Mouse (Mus musculus) hindbrain, embryonic 13.5 days (tissue): ENCODE data around the gene Il15ra. TPM values are rescaled to one million over a fixed set of nuclear protein-coding genes. Genes with fewer than 3 reads are reported as not detected.
A peak's percentile ranks its signal among the peaks of the same experiment; 100 is the strongest.
"Not testable (repeated sequence)": the region's sequence is repeated elsewhere in the genome, so short reads cannot be mapped to it uniquely, and the experiment has no call there.

Source experiments
- ATAC-seq: fragments of 200-750 bp; cut with Nextera tagmentation; 2 replicates; pipeline ENCODE4 v1.8.0; 2017; ENCODE audit warnings: moderate TSS enrichment; ENCODE audit not compliant: low FRiP score
- H3K27ac ChIP-seq: fragments of 300-500 bp; sonication (generic); 2 replicates; pipeline ENCODE4 v1.5.1; 2015; ENCODE audit warnings: inconsistent platforms, mild to moderate bottlenecking, moderate library complexity
- H3K27me3 ChIP-seq: fragments of 300-500 bp; sonication (generic); 2 replicates; pipeline ENCODE4 v1.6.1; 2015; ENCODE audit warnings: mild to moderate bottlenecking, inconsistent platforms
- H3K36me3 ChIP-seq: fragments of 300-500 bp; sonication (generic); 2 replicates; pipeline ENCODE4 v1.6.1; 2015; ENCODE audit warnings: mild to moderate bottlenecking, inconsistent platforms
- H3K4me1 ChIP-seq: fragments of 300-500 bp; sonication (generic); replicated peaks from 2 replicates; pipeline ENCODE4 v1.6.1; 2015; ENCODE audit warnings: inconsistent platforms
- H3K4me2 ChIP-seq: fragments of 300-500 bp; sonication (generic); 2 replicates; pipeline ENCODE4 v1.6.1; 2015; ENCODE audit warnings: inconsistent platforms, mild to moderate bottlenecking, moderate library complexity
- H3K4me3 ChIP-seq: fragments of 300-500 bp; sonication (generic); 2 replicates; pipeline ENCODE4 v1.5.1; 2015; ENCODE audit warnings: mild to moderate bottlenecking, inconsistent platforms
- H3K9ac ChIP-seq: fragments of 300-500 bp; sonication (generic); 2 replicates; pipeline ENCODE4 v1.6.1; 2015; ENCODE audit warnings: mild to moderate bottlenecking, inconsistent platforms
- H3K9me3 ChIP-seq: fragments of 300-500 bp; sonication (generic); 2 replicates; pipeline ENCODE4 v1.6.1; 2016; ENCODE audit warnings: inconsistent platforms
- WGBS: fragments of 180-500 bp; shearing (Covaris S2); methylation state at CpG from one replicate; pipeline ENCODE4 v1.1.7; 2015; 5-methylcytosine and 5-hydroxymethylcytosine counted together
- polyA plus RNA-seq: library from polyadenylated mRNA; unstranded; fragments of >200 nt; fragmentation: Nextera tagmentation; extraction: Ambion mirVana; gene quantifications from 2 replicates; pipeline ENCODE4 v1.2.1, GENCODE M21; 2015

The Il15ra gene
- polyA plus RNA-seq, 1 experiment from 2014 or later: 0.82 TPM

GRCm38 (mm10) chr2:11686512-11686911 lies 18.6 kb upstream of the Il15ra start:
- ATAC-seq: no peak
- Histone ChIP-seq H3K36me3 (no peaks in the 10 kb centered on the region), H3K4me3 (no peak overlapping the region), H3K27ac (no peak overlapping the region), H3K4me2 (no peak overlapping the region), H3K27me3 (no peaks in the 10 kb centered on the region), H3K4me1 (no peaks in the 10 kb centered on the region), H3K9me3 (no peaks in the 10 kb centered on the region), H3K9ac (no peak overlapping the region)
- 83% methylated on average over 4 of the region's 4 CpGs for WGBS

- H3K9ac ChIP-seq: no peak overlapping the region
- 28% methylated on average over 3 of the region's 3 CpGs for WGBS
These were observed 17.7 kb upstream of the Il15ra start for GRCm38 (mm10) chr2:11687436-11687835.

GRCm38 (mm10) chr2:11690201-11690890 lies 14.7 kb upstream of the Il15ra start:
- no peaks in the 10 kb centered on the region for H3K4me1 ChIP-seq
- no peaks in the 10 kb centered on the region for H3K36me3 ChIP-seq
- 74% methylated on average over 8 of the region's 8 CpGs for WGBS
- no peak overlapping the region for H3K9ac ChIP-seq
- no peaks in the 10 kb centered on the region for H3K27me3 ChIP-seq
- H3K27ac ChIP-seq: no peak overlapping the region
- no peak for ATAC-seq
- no peak overlapping the region for H3K4me2 ChIP-seq
- H3K4me3 ChIP-seq: no peak overlapping the region
- no peaks in the 10 kb centered on the region for H3K9me3 ChIP-seq

More at GRCm38 (mm10) chr2:11687436-11687835, 17.7 kb upstream of the Il15ra start:
- no peak for ATAC-seq
- no peak overlapping the region for H3K27ac ChIP-seq
- no peaks in the 10 kb centered on the region for H3K36me3 ChIP-seq
- no peak overlapping the region for H3K4me3 ChIP-seq
- H3K9me3 ChIP-seq: no peaks in the 10 kb centered on the region
- no peak overlapping the region for H3K4me2 ChIP-seq
- no peaks in the 10 kb centered on the region for H3K4me1 ChIP-seq
- H3K27me3 ChIP-seq: no peaks in the 10 kb centered on the region

GRCm38 (mm10) chr2:11693352-11693751 lies 11.7 kb upstream of the Il15ra start:
- Histone ChIP-seq H3K27ac (no peak overlapping the region), H3K4me3 (no peak overlapping the region), H3K9me3 (no peaks in the 10 kb centered on the region), H3K4me1 (no peaks in the 10 kb centered on the region), H3K27me3 (no peaks in the 10 kb centered on the region), H3K4me2 (no peak overlapping the region), H3K36me3 (no peaks in the 10 kb centered on the region), H3K9ac (no peak overlapping the region)
- no peak for ATAC-seq
- 96% methylated on average over 4 of the region's 4 CpGs for WGBS

- H3K27ac ChIP-seq: no peak overlapping the region
- H3K9me3 ChIP-seq: no peaks in the 10 kb centered on the region
- no peaks in the 10 kb centered on the region for H3K27me3 ChIP-seq
- ATAC-seq: no peak
- H3K4me1 ChIP-seq: no peaks in the 10 kb centered on the region
- no peak overlapping the region for H3K9ac ChIP-seq
- no peaks in the 10 kb centered on the region for H3K36me3 ChIP-seq
- 73% methylated on average over 2 of the region's 2 CpGs for WGBS
- no peak overlapping the region for H3K4me2 ChIP-seq
- H3K4me3 ChIP-seq: no peak overlapping the region
These were observed 11.0 kb upstream of the Il15ra start for GRCm38 (mm10) chr2:11694104-11694503.

- no peak overlapping the region for H3K9ac ChIP-seq
- no peak overlapping the region for H3K4me2 ChIP-seq
- no peaks in the 10 kb centered on the region for H3K4me1 ChIP-seq
- H3K9me3 ChIP-seq: no peaks in the 10 kb centered on the region
- H3K36me3 ChIP-seq: no peaks in the 10 kb centered on the region
- ATAC-seq: no peak
- 70% methylated on average over 2 of the region's 2 CpGs for WGBS
- no peaks in the 10 kb centered on the region for H3K27me3 ChIP-seq
- no peak overlapping the region for H3K27ac ChIP-seq
- no peak overlapping the region for H3K4me3 ChIP-seq
These were observed 9.2 kb upstream of the Il15ra start for GRCm38 (mm10) chr2:11695867-11696266.

GRCm38 (mm10) chr2:11698994-11699393 lies 6.1 kb upstream of the Il15ra start:
- Histone ChIP-seq H3K4me3 (no peak overlapping the region), H3K9ac (no peak overlapping the region), H3K4me1 (no peaks in the 10 kb centered on the region), H3K4me2 (no peak overlapping the region), H3K27me3 (no peaks in the 10 kb centered on the region), H3K27ac (no peak overlapping the region), H3K36me3 (no peaks in the 10 kb centered on the region), H3K9me3 (no peaks in the 10 kb centered on the region)
- no peak for ATAC-seq
- 60% methylated on average over 5 of the region's 5 CpGs for WGBS

GRCm38 (mm10) chr2:11699905-11700304 lies 5.2 kb upstream of the Il15ra start:
- peaks cover 8% of the 10 kb centered on the region; the same call in 1 of the 2 replicates for H3K27me3 ChIP-seq
- H3K9me3 ChIP-seq: no peaks in the 10 kb centered on the region
- H3K4me1 ChIP-seq: no peaks in the 10 kb centered on the region
- H3K9ac ChIP-seq: no peak overlapping the region
- no peaks in the 10 kb centered on the region for H3K36me3 ChIP-seq
- 92% methylated on average over 2 of the region's 2 CpGs for WGBS
- H3K4me2 ChIP-seq: no peak overlapping the region
- ATAC-seq: no peak
- H3K27ac ChIP-seq: no peak overlapping the region
- no peak overlapping the region for H3K4me3 ChIP-seq

GRCm38 (mm10) chr2:11706030-11706745 lies 1.1 kb downstream of the Il15ra start:
- H3K9me3 ChIP-seq: no peaks in the 10 kb centered on the region
- peak; percentile 70 for ATAC-seq
- peak overlapping the region; percentile 97 for H3K4me2 ChIP-seq
- WGBS: 3% methylated on average over 28 of the region's 28 CpGs
- no peak overlapping the region for H3K27ac ChIP-seq
- H3K27me3 ChIP-seq: peaks cover 44% of the 10 kb centered on the region
- H3K9ac ChIP-seq: peak overlapping the region; percentile 72
- peak overlapping the region; percentile 50 for H3K4me3 ChIP-seq
- peaks cover 18% of the 10 kb centered on the region for H3K4me1 ChIP-seq
- H3K36me3 ChIP-seq: no peaks in the 10 kb centered on the region

- no peaks in the 10 kb centered on the region for H3K9me3 ChIP-seq
- ATAC-seq: no peak
- H3K4me2 ChIP-seq: peak overlapping the region; percentile 97
- no peak overlapping the region for H3K9ac ChIP-seq
- H3K36me3 ChIP-seq: no peaks in the 10 kb centered on the region
- H3K27ac ChIP-seq: no peak overlapping the region
- peaks cover 44% of the 10 kb centered on the region for H3K27me3 ChIP-seq
- H3K4me3 ChIP-seq: peak overlapping the region; percentile 50; the same call in 1 of the 2 replicates
- H3K4me1 ChIP-seq: peaks cover 18% of the 10 kb centered on the region
- WGBS: 43% methylated on average over 6 of the region's 6 CpGs
These were observed 1.6 kb downstream of the Il15ra start for GRCm38 (mm10) chr2:11706746-11707065.

- Histone ChIP-seq H3K9ac (no peak overlapping the region), H3K4me2 (no peak overlapping the region), H3K4me1 (peaks cover 18% of the 10 kb centered on the region), H3K9me3 (no peaks in the 10 kb centered on the region), H3K4me3 (no peak overlapping the region), H3K27ac (no peak overlapping the region), H3K36me3 (no peaks in the 10 kb centered on the region), H3K27me3 (peaks cover 44% of the 10 kb centered on the region)
- 85% methylated on average over 5 of the region's 5 CpGs for WGBS
- no peak for ATAC-seq
These were observed 3.4 kb downstream of the Il15ra start for GRCm38 (mm10) chr2:11708538-11708937.

- not testable (repeated sequence) for H3K4me2 ChIP-seq, H3K27ac ChIP-seq, H3K9ac ChIP-seq, H3K36me3 ChIP-seq, H3K9me3 ChIP-seq, H3K4me3 ChIP-seq, ATAC-seq
- Histone ChIP-seq H3K4me1 (peaks cover 16% of the 10 kb centered on the region), H3K27me3 (peaks cover 34% of the 10 kb centered on the region)
- 61% methylated on average over 4 of the region's 4 CpGs for WGBS
These were observed 5.0 kb downstream of the Il15ra start for GRCm38 (mm10) chr2:11710101-11710500.

- Histone ChIP-seq H3K9me3 (no peaks in the 10 kb centered on the region), H3K27ac (no peak overlapping the region)
- WGBS: 86% methylated on average over 6 of the region's 6 CpGs
These were observed 7.4 kb downstream of the Il15ra start for GRCm38 (mm10) chr2:11712483-11712990.

More at GRCm38 (mm10) chr2:11712483-11712990, 7.4 kb downstream of the Il15ra start:
- Histone ChIP-seq H3K36me3 (no peaks in the 10 kb centered on the region), H3K4me1 (no peaks in the 10 kb centered on the region), H3K4me2 (no peak overlapping the region), H3K27me3 (peaks cover 11% of the 10 kb centered on the region; the same call in 1 of the 2 replicates), H3K9ac (no peak overlapping the region), H3K4me3 (no peak overlapping the region)
- no peak for ATAC-seq
